Mouse (Mus musculus): ENCODE measurements around the gene Rxfp3.
"Not testable (repeated sequence)": the region's sequence is repeated elsewhere in the genome, so short reads cannot be mapped to it uniquely, and the experiment has no call there.

Rxfp3 gene

GRCm38 (mm10) chr15:11035947-11036474, 1.8 kb downstream of the Rxfp3 start:
- no peak for DNase-seq (ENCODE audit: low spot score)

- no peak for DNase-seq (ENCODE audit: low spot score)
Measured at GRCm38 (mm10) chr15:11030188-11030587, 7.6 kb downstream of the Rxfp3 start.

- no peak for DNase-seq (ENCODE audit: low spot score)
Measured at GRCm38 (mm10) chr15:11026801-11027561, 10.8 kb downstream of the Rxfp3 start.

GRCm38 (mm10) chr15:11014931-11015330, 22.9 kb downstream of the Rxfp3 start:
- DNase-seq (ENCODE audit: low spot score): no peak

GRCm38 (mm10) chr15:11010976-11011548, 26.7 kb downstream of the Rxfp3 start:
- DNase-seq (ENCODE audit: low spot score): no peak

GRCm38 (mm10) chr15:11008756-11009155, 29.0 kb downstream of the Rxfp3 start:
- DNase-seq (ENCODE audit: low spot score): no peak

- no peak for DNase-seq (ENCODE audit: low spot score)
Measured at GRCm38 (mm10) chr15:11004646-11005045, 33.1 kb downstream of the Rxfp3 start.

- no peak for DNase-seq (ENCODE audit: low spot score)
Measured at GRCm38 (mm10) chr15:11003791-11004190, 34.0 kb downstream of the Rxfp3 start.

- no peak for DNase-seq (ENCODE audit: low spot score)
Measured at GRCm38 (mm10) chr15:11000421-11000820, 37.4 kb downstream of the Rxfp3 start, which contains the start of gene Slc45a2. Slc45a2 (plus strand) TSS chr15:11000721.

- DNase-seq (ENCODE audit: low spot score): no peak
Measured at GRCm38 (mm10) chr15:10999832-11000231, 38.0 kb downstream of the Rxfp3 start.

- DNase-seq (ENCODE audit: low spot score): no peak
Measured at GRCm38 (mm10) chr15:10991566-10991965, 46.2 kb downstream of the Rxfp3 start.

GRCm38 (mm10) chr15:10990411-10990810, 47.4 kb downstream of the Rxfp3 start:
- no peak for DNase-seq (ENCODE audit: low spot score)

GRCm38 (mm10) chr15:10986477-10986876, 51.3 kb downstream of the Rxfp3 start:
- not testable (repeated sequence) for DNase-seq (ENCODE audit: low spot score)

- no peak for DNase-seq (ENCODE audit: low spot score)
Measured at GRCm38 (mm10) chr15:10985756-10986155, 52.0 kb downstream of the Rxfp3 start.

Measured in urinary bladder, postnatal 10 days (tissue).